Mouse (Mus musculus) embryo, embryonic 11.5 days (tissue): ENCODE results near the gene Gm10377.
"Not testable (repeated sequence)": the region's sequence is repeated elsewhere in the genome, so short reads cannot be mapped to it uniquely, and the experiment has no call there.

Experiments used
- DNase-seq: peaks from one replicate; pipeline ENCODE4 v3.0.0-alpha.2; 2012; ENCODE audit warnings: low read depth, low spot score

Gm10377 gene

DNA sequence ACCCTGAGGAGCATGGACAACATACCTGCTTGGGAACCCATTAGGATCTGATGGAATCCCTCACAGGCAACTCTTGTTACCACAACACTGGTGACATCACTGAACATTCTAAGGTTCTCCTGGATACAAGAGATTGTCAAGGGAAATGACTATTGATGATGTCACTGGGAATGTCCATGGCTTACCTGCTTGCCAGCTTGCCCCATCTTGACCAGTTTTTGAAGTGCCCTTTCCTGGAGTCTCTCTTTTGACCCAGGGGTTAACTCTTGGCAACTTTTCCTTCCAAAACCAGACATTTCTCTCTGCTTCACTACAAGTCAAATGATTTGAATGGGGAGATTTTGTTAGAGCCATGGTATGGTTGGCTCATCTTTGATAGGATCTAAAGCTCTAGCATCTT lies at the start of gene Gm10377:
Gene Gm10377 (minus strand): TSS at position 101 of the 400 bp plus-strand sequence.
- DNase-seq: not testable (repeated sequence)

GRCm38 (mm10) chr14:42768721-42769120 lies 29.1 kb downstream of the Gm10377 start, which contains the start of gene Gm3015:
TSS of gene Gm3015 (minus strand) at chr14:42768821.
- DNase-seq: not testable (repeated sequence)
